Mouse (Mus musculus) midbrain, embryonic 11.5 days (tissue): ENCODE results near the gene Kbtbd12. TPM values are rescaled to one million over a fixed set of nuclear protein-coding genes. Genes with fewer than 3 reads are reported as not detected.

Experiments used
- ATAC-seq: fragments of 200-750 bp; cut with Nextera tagmentation; 2 replicates; pipeline ENCODE4 v1.8.0; 2017; ENCODE audit warnings: moderate TSS enrichment, moderate library complexity; ENCODE audit not compliant: low FRiP score
- DNase-seq: peaks from one replicate; pipeline ENCODE4 v3.0.0; 2015; ENCODE audit warnings: low spot score; ENCODE audit errors: missing footprints
- H3K27ac ChIP-seq: fragments of 300-500 bp; sonication (generic); 2 replicates; pipeline ENCODE4 v1.5.1; 2014; ENCODE audit warnings: low read depth, low read length
- H3K27me3 ChIP-seq: fragments of 300-500 bp; sonication (generic); 2 replicates; pipeline ENCODE4 v1.6.1; 2014; ENCODE audit warnings: mild to moderate bottlenecking, low read length, moderate library complexity, mixed read lengths; ENCODE audit not compliant: control insufficient read depth, insufficient read depth
- H3K36me3 ChIP-seq: fragments of 300-500 bp; sonication (generic); 2 replicates; pipeline ENCODE4 v1.6.1; 2014; ENCODE audit warnings: mild to moderate bottlenecking, low read length, moderate library complexity, mixed read lengths; ENCODE audit not compliant: control insufficient read depth, insufficient read depth
- H3K4me1 ChIP-seq: fragments of 300-500 bp; sonication (generic); 2 replicates; pipeline ENCODE4 v1.6.1; 2014; ENCODE audit warnings: low read length; ENCODE audit not compliant: control insufficient read depth, insufficient read depth
- H3K4me2 ChIP-seq: fragments of 300-500 bp; sonication (generic); 2 replicates; pipeline ENCODE4 v1.6.1; 2014; ENCODE audit warnings: mild to moderate bottlenecking, moderate library complexity
- H3K4me3 ChIP-seq: fragments of 300-500 bp; sonication (generic); 2 replicates; pipeline ENCODE4 v1.5.1; 2014; ENCODE audit warnings: low read depth, low read length
- H3K9ac ChIP-seq: fragments of 300-500 bp; sonication (generic); 2 replicates; pipeline ENCODE4 v1.6.1; 2014; ENCODE audit warnings: low read length
- H3K9me3 ChIP-seq: fragments of 300-500 bp; sonication (generic); 2 replicates; pipeline ENCODE4 v1.6.1; 2016; ENCODE audit warnings: low read length; ENCODE audit not compliant: control insufficient read depth
- WGBS: fragments of 180-500 bp; shearing (Covaris S2); extraction: QIAGEN DNeasy Blood & Tissue Kit; methylation state at CpG from one replicate; pipeline ENCODE4 v1.1.7; 2014; 5-methylcytosine and 5-hydroxymethylcytosine counted together
- polyA plus RNA-seq: library from polyadenylated mRNA; unstranded; fragments of >200 nt; fragmentation: Nextera tagmentation; extraction: Ambion mirVana; gene quantifications from 2 replicates; pipeline ENCODE4 v1.2.1, GENCODE M21; 2014

The Kbtbd12 gene
- polyA plus RNA-seq, 1 experiment from 2014 or later, result not detected

DNA sequence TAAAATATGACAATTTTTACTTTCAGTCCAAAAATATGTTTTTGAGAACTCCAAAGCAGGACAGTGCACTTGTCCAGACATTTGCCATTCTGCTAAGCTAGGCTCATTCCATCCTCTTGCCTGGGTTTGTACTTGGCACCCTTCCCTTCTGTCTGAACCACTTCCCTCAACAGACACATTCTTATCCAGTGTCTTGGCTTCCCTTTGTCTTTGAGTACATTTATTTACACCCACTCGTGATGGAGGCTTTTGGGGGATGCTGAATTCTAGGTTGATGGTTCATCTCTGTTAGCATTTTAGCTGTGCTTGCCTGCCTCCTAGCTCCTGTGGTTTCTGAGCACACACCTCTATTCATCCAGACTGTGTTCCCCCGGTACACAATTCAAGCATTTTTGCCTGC lies 31.3 kb downstream of the Kbtbd12 start:
- Histone ChIP-seq H3K36me3 (no peaks in the 10 kb centered on the region), H3K9me3 (no peaks in the 10 kb centered on the region), H3K4me2 (no peak overlapping the region), H3K4me3 (no peak overlapping the region), H3K4me1 (no peaks in the 10 kb centered on the region), H3K27me3 (no peaks in the 10 kb centered on the region), H3K27ac (no peak overlapping the region), H3K9ac (no peak overlapping the region)
- WGBS, result 80% methylated on average over 2 of the region's 2 CpGs
- ATAC-seq (no peak), DNase-seq (peak; percentile 17)

DNA sequence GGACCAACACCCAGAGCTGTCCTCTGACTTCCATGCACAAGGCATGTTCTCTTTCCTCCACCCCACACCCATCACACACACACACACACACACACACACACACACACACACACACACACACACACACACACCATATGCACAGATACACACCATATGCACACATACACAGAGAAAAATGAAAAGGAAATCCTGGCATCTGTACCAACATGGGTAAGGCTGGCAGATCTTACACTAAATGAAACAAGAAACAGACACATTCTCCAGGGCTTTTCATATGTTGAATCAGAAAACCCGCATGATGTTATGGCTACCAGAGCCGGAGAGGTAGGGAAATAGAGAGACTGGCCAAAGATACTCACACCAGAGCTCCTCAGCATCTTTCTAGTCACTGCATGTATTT lies 32.0 kb downstream of the Kbtbd12 start:
- Histone ChIP-seq H3K27me3 (no peaks in the 10 kb centered on the region), H3K36me3 (no peaks in the 10 kb centered on the region), H3K4me1 (no peaks in the 10 kb centered on the region), H3K27ac (no peak overlapping the region), H3K4me2 (no peak overlapping the region), H3K9ac (no peak overlapping the region), H3K9me3 (no peaks in the 10 kb centered on the region), H3K4me3 (no peak overlapping the region)
- DNase-seq (peak; percentile 26), ATAC-seq (no peak)
- 97% methylated on average over 2 of the region's 2 CpGs for WGBS

DNA sequence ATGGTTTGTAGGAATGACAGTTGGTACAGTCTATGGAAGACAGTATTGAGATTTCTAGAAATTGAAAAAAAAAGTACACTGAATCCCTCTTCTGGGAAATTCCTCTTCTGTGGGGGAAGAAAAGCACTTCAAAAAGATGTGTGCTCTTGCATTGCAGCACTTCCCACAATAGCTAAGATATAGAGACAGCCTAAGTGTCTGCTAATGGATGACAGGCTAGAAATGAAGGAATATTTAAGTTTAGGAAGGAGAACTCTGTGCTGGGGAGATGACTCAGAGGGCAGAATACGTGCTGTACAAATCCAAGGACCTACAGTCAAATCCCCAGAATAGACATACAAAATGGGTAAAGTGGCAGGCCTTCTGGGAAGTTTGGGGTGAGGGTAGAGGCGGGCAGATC lies 32.5 kb downstream of the Kbtbd12 start:
- H3K27ac ChIP-seq, result no peak overlapping the region
- no peaks in the 10 kb centered on the region for H3K27me3 ChIP-seq
- DNase-seq (peak; percentile 37), ATAC-seq (no peak)
- no peaks in the 10 kb centered on the region for H3K4me1 ChIP-seq
- no peak overlapping the region for H3K4me2 ChIP-seq
- no peaks in the 10 kb centered on the region for H3K9me3 ChIP-seq
- no peaks in the 10 kb centered on the region for H3K36me3 ChIP-seq
- no peak overlapping the region for H3K4me3 ChIP-seq
- 70% methylated on average over 2 of the region's 2 CpGs for WGBS
- no peak overlapping the region for H3K9ac ChIP-seq

DNA sequence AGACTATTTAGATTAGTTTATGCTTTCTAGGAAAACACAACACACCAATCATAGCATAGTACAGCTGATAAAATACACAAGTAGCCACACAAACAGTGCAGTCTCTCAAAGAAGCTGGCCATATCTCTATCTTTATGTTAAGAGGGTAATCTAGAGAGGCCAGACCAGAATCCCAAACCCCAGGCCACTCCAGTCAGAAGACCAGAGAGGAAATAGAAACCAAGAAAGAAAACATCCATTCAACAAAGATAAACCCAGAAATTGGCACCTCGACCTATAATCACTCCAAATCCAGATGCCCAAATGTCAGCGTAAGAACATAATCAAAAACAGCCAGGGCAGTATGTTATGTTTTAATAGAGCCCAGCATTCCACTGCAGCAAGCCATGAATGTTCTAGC lies 41.6 kb downstream of the Kbtbd12 start:
- Histone ChIP-seq H3K4me2 (no peak overlapping the region), H3K27me3 (no peaks in the 10 kb centered on the region), H3K9me3 (no peaks in the 10 kb centered on the region), H3K4me1 (no peaks in the 10 kb centered on the region), H3K4me3 (no peak overlapping the region), H3K36me3 (no peaks in the 10 kb centered on the region), H3K27ac (no peak overlapping the region), H3K9ac (no peak overlapping the region)
- no peak for DNase-seq
- ATAC-seq, result no peak
- 72% methylated on average over 2 of the region's 2 CpGs for WGBS

DNA sequence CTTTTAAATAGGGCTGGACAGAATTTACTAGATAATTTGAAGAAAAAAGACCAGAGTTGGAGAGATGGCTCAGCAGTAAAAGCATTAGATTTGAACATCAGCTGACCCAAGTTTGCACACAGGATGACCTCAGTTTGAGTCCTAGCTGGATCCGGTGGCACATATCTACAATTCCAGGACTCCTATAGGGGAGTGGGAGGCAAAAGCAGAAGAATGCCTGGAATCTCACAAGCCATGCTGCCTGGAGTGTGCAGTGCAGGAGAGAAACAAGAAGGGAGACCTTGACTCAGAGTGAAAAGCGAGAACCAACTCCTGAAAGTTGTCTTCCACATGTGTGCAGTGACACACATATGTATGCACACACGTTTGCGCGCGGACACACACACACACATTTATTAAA lies 45.4 kb downstream of the Kbtbd12 start:
- no peak overlapping the region for H3K27ac ChIP-seq
- WGBS, result 85% methylated on average over 6 of the region's 6 CpGs
- no peak overlapping the region for H3K4me2 ChIP-seq
- DNase-seq (no peak), ATAC-seq (no peak)
- no peaks in the 10 kb centered on the region for H3K9me3 ChIP-seq
- no peaks in the 10 kb centered on the region for H3K4me1 ChIP-seq
- no peaks in the 10 kb centered on the region for H3K27me3 ChIP-seq
- no peak overlapping the region for H3K4me3 ChIP-seq
- no peaks in the 10 kb centered on the region for H3K36me3 ChIP-seq
- H3K9ac ChIP-seq, result no peak overlapping the region

DNA sequence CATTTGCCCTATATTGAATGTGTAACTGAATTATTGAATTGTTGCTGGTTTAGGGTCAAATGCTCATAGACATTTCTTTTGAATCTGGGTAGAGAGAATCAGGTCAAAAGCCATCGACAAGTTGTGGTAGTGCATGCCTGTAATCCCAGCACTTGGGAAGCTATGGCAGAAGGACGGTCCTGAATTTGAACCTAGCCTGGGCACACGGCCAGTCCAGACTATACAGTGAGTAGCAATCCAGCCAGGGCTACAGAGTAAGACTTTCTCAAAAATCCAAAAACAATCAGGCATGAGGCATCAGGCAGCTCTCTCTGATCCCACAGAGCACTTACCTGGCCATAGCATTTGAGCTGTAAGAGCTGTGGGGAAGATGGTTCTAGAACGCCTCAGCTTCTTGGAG lies 47.5 kb downstream of the Kbtbd12 start:
- Histone ChIP-seq H3K27me3 (no peaks in the 10 kb centered on the region), H3K4me1 (no peaks in the 10 kb centered on the region), H3K27ac (no peak overlapping the region), H3K9me3 (no peaks in the 10 kb centered on the region), H3K4me2 (no peak overlapping the region), H3K36me3 (no peaks in the 10 kb centered on the region), H3K9ac (no peak overlapping the region), H3K4me3 (no peak overlapping the region)
- ATAC-seq (no peak), DNase-seq (no peak)
- 87% methylated on average over 4 of the region's 4 CpGs for WGBS

DNA sequence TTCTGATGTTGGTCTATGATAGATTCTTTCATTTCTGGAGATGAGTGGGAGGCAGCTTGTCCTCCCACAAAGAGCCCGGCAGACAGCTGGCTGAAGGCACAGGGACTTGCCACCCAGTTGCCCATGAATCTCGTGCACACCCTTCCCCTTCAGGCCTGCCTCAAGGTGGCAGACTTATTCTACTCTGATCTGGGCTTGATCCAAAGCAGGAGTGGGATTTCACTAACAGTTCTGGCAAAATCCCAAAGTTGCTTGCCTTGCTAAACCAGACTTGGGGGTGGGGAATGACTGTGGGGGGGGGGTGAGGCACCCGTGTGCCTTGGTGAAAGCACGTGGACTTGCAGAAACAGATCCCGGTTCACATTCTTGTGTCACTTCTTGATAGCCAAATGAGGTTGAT lies 48.2 kb downstream of the Kbtbd12 start:
- H3K27me3 ChIP-seq, result no peaks in the 10 kb centered on the region
- DNase-seq (peak; percentile 82), ATAC-seq (no peak)
- H3K4me2 ChIP-seq, result no peak overlapping the region
- no peak overlapping the region for H3K27ac ChIP-seq
- H3K4me1 ChIP-seq, result no peaks in the 10 kb centered on the region
- H3K36me3 ChIP-seq, result no peaks in the 10 kb centered on the region
- H3K4me3 ChIP-seq, result no peak overlapping the region
- H3K9me3 ChIP-seq, result no peaks in the 10 kb centered on the region
- H3K9ac ChIP-seq, result no peak overlapping the region
- 41% methylated on average over 5 of the region's 5 CpGs for WGBS

DNA sequence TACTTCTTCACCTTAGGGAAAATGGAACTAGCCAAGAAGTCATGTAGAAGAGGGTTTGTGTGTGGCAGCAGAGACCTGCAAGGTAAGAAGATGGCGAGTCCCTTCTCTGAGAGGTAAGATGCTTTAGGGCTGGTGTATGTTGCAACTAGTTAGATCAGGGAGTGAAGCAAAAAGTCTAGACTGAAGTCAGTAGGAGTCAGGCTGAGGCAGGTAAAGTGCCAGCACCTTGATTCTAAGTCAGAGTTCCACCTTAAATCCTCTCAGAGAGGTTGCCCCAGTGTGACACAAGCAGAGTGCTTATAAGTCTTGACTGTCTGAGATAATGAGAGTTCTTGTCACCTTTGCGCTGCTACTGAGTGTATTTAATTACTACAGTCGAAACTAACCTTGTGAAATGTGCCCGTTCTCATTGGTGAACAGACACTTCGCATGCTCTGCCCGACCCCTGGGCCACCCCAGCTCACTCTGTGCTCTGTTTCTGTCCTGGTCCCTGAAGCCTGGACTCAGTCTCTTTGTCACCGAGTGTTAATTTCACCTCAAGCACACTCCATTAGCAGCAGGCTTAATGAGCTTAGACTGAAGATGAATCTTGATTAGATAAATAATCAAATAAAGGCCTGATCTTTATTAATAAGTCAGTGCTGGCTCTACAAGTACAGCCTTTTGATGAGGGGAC lies 49.0 kb downstream of the Kbtbd12 start:
- ATAC-seq, result no peak
- Histone ChIP-seq H3K4me3 (no peak overlapping the region), H3K9me3 (no peaks in the 10 kb centered on the region), H3K9ac (no peak overlapping the region), H3K4me1 (no peaks in the 10 kb centered on the region), H3K36me3 (no peaks in the 10 kb centered on the region), H3K4me2 (no peak overlapping the region), H3K27ac (no peak overlapping the region), H3K27me3 (no peaks in the 10 kb centered on the region)
- peak; percentile 45 for DNase-seq
- 83% methylated on average over 7 of the region's 7 CpGs for WGBS

DNA sequence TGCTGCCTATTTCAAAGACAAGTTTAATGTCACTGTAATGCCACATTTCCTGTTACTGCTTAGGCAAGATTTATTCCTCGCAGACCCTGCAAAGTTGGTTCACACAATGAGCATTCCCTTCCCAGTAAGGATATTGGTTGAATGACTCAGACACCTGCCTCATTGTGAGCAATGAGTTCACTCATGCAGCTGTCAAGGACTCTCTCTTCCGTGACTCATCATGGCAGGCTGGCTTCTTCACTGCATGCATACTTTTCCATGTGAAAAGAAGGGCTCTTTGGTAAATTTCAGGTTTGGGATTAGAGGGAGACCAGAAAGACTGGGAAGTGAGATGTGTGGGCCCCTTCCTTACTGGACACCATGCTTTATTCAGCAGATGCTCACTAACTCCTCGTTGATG lies 50.7 kb downstream of the Kbtbd12 start:
- Histone ChIP-seq H3K27me3 (no peaks in the 10 kb centered on the region), H3K9me3 (no peaks in the 10 kb centered on the region), H3K4me2 (no peak overlapping the region), H3K36me3 (no peaks in the 10 kb centered on the region), H3K9ac (no peak overlapping the region), H3K27ac (no peak overlapping the region), H3K4me3 (no peak overlapping the region), H3K4me1 (no peaks in the 10 kb centered on the region)
- ATAC-seq, result no peak
- 77% methylated on average over 3 of the region's 3 CpGs for WGBS
- DNase-seq, result peak; percentile 21
